Mouse (Mus musculus) midbrain, embryonic 16.5 days (tissue): Measurements from ENCODE around the gene Cd37. TPM values are rescaled to one million over a fixed set of nuclear protein-coding genes. Genes with fewer than 3 reads are reported as not detected.
A peak's percentile ranks its signal among the peaks of the same experiment; 100 is the strongest.
"Not testable (repeated sequence)": the region's sequence is repeated elsewhere in the genome, so short reads cannot be mapped to it uniquely, and the experiment has no call there.

ENCODE experiments used
- ATAC-seq: fragments of 200-750 bp; cut with Nextera tagmentation; 2 replicates; pipeline ENCODE4 v1.8.0; 2017; ENCODE audit warnings: moderate TSS enrichment
- H3K27ac ChIP-seq: fragments of 300-500 bp; sonication (generic); 2 replicates; pipeline ENCODE4 v1.5.1; 2014; ENCODE audit warnings: mild to moderate bottlenecking, low read length, mixed read lengths
- H3K27me3 ChIP-seq: fragments of 300-500 bp; sonication (generic); 2 replicates; pipeline ENCODE4 v1.6.1; 2014; ENCODE audit warnings: low read depth, low read length, mixed read lengths; ENCODE audit not compliant: control insufficient read depth, insufficient read depth
- H3K36me3 ChIP-seq: fragments of 300-500 bp; sonication (generic); 2 replicates; pipeline ENCODE4 v1.6.1; 2014; ENCODE audit warnings: mild to moderate bottlenecking, low read length, moderate library complexity, mixed read lengths; ENCODE audit not compliant: control insufficient read depth, insufficient read depth
- H3K4me1 ChIP-seq: fragments of 300-500 bp; sonication (generic); 2 replicates; pipeline ENCODE4 v1.6.1; 2014; ENCODE audit warnings: mild to moderate bottlenecking, low read length, mixed read lengths; ENCODE audit not compliant: control insufficient read depth, insufficient read depth
- H3K4me2 ChIP-seq: fragments of 300-500 bp; sonication (generic); 2 replicates; pipeline ENCODE4 v1.6.1; 2014; ENCODE audit warnings: mild to moderate bottlenecking, low read length, mixed read lengths
- H3K4me3 ChIP-seq: fragments of 300-500 bp; sonication (generic); 2 replicates; pipeline ENCODE4 v1.5.1; 2014; ENCODE audit warnings: low read depth, mild to moderate bottlenecking, low read length, moderate library complexity, mixed read lengths
- H3K9ac ChIP-seq: fragments of 300-500 bp; sonication (generic); 2 replicates; pipeline ENCODE4 v1.6.1; 2014; ENCODE audit warnings: low read depth, low read length, mixed read lengths
- H3K9me3 ChIP-seq: fragments of 300-500 bp; sonication (generic); replicated peaks from 2 replicates; pipeline ENCODE4 v1.6.1; 2014; ENCODE audit warnings: mild to moderate bottlenecking, low read length, mixed read lengths; ENCODE audit not compliant: control insufficient read depth, poor library complexity, severe bottlenecking
- WGBS: fragments of 180-500 bp; shearing (Covaris S2); extraction: QIAGEN DNeasy Blood & Tissue Kit; methylation state at CpG from one replicate; pipeline ENCODE4 v1.1.7; 2014; 5-methylcytosine and 5-hydroxymethylcytosine counted together
- polyA plus RNA-seq: library from polyadenylated mRNA; unstranded; fragments of >200 nt; fragmentation: Nextera tagmentation; extraction: Ambion mirVana; gene quantifications from 2 replicates; pipeline ENCODE4 v1.2.1, GENCODE M21; 2015

The Cd37 gene
- polyA plus RNA-seq, 1 experiment from 2014 or later, result 1.3 TPM

DNA sequence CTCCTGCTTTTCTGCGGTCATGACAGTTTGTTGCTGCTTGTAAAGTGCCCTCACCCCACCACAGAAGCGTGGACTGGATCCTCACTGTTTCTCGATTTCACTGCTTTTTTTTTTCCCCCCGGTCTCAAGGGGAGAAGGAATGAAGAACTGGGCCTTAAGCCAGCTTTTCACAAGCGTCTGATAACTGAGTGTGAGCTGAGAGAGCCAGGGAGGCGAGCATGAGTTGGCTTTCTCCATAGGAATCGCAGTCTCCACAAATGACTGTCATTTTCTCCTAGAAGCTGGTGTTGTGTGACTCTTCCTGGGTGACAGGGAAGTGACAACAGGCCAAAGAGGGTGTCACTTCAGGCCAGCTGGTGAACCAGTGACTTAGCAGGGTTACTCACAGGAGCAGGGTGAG is 23.4 kb upstream of the Cd37 start:
- H3K4me1 ChIP-seq, result no peaks in the 10 kb centered on the region
- H3K9ac ChIP-seq, result no peak overlapping the region
- H3K27ac ChIP-seq, result no peak overlapping the region
- H3K4me3 ChIP-seq, result no peak overlapping the region
- H3K4me2 ChIP-seq, result no peak overlapping the region
- no peaks in the 10 kb centered on the region for H3K27me3 ChIP-seq
- WGBS, result 63% methylated on average over 7 of the region's 7 CpGs
- no peaks in the 10 kb centered on the region for H3K9me3 ChIP-seq
- H3K36me3 ChIP-seq, result no peaks in the 10 kb centered on the region
- no peak for ATAC-seq

GRCm38 (mm10) chr7:45259281-45259680 is 20.4 kb upstream of the Cd37 start:
- no peak overlapping the region for H3K9ac ChIP-seq
- 88% methylated on average over 8 of the region's 8 CpGs for WGBS
- no peak overlapping the region for H3K27ac ChIP-seq
- no peak overlapping the region for H3K4me2 ChIP-seq
- H3K27me3 ChIP-seq, result no peaks in the 10 kb centered on the region
- no peaks in the 10 kb centered on the region for H3K4me1 ChIP-seq
- no peaks in the 10 kb centered on the region for H3K9me3 ChIP-seq
- H3K36me3 ChIP-seq, result no peaks in the 10 kb centered on the region
- no peak overlapping the region for H3K4me3 ChIP-seq
- ATAC-seq, result no peak

- no peak overlapping the region for H3K9ac ChIP-seq
- H3K4me1 ChIP-seq, result no peaks in the 10 kb centered on the region
- H3K4me2 ChIP-seq, result no peak overlapping the region
- H3K9me3 ChIP-seq, result no peaks in the 10 kb centered on the region
- 55% methylated on average over 11 of the region's 11 CpGs for WGBS
- H3K4me3 ChIP-seq, result no peak overlapping the region
- H3K36me3 ChIP-seq, result no peaks in the 10 kb centered on the region
- no peak overlapping the region for H3K27ac ChIP-seq
- no peaks in the 10 kb centered on the region for H3K27me3 ChIP-seq
- no peak for ATAC-seq
Measured at GRCm38 (mm10) chr7:45257063-45257840, 18.3 kb upstream of the Cd37 start.

GRCm38 (mm10) chr7:45255822-45256221 is 16.9 kb upstream of the Cd37 start:
- not testable (repeated sequence) for H3K4me3 ChIP-seq, ATAC-seq
- WGBS, result 81% methylated on average over 5 of the region's 7 CpGs

GRCm38 (mm10) chr7:45253806-45254205 is 14.9 kb upstream of the Cd37 start:
- Histone ChIP-seq H3K4me2 (no peak overlapping the region), H3K9ac (no peak overlapping the region), H3K4me1 (no peaks in the 10 kb centered on the region), H3K4me3 (no peak overlapping the region), H3K27ac (no peak overlapping the region), H3K27me3 (no peaks in the 10 kb centered on the region), H3K36me3 (no peaks in the 10 kb centered on the region), H3K9me3 (no peaks in the 10 kb centered on the region)
- ATAC-seq, result no peak
- WGBS, result 92% methylated on average over 8 of the region's 8 CpGs

More at GRCm38 (mm10) chr7:45255822-45256221, 16.9 kb upstream of the Cd37 start:
- not testable (repeated sequence) for H3K9ac ChIP-seq, H3K4me1 ChIP-seq, H3K27me3 ChIP-seq, H3K27ac ChIP-seq, H3K9me3 ChIP-seq, H3K4me2 ChIP-seq, H3K36me3 ChIP-seq

GRCm38 (mm10) chr7:45247666-45248065 is 8.8 kb upstream of the Cd37 start:
- WGBS, result 42% methylated on average over 3 of the region's 3 CpGs
- Histone ChIP-seq H3K27ac (no peak overlapping the region), H3K36me3 (no peaks in the 10 kb centered on the region), H3K27me3 (no peaks in the 10 kb centered on the region), H3K4me1 (no peaks in the 10 kb centered on the region), H3K9ac (no peak overlapping the region), H3K4me3 (no peak overlapping the region), H3K4me2 (no peak overlapping the region), H3K9me3 (no peaks in the 10 kb centered on the region)
- ATAC-seq, result no peak

DNA sequence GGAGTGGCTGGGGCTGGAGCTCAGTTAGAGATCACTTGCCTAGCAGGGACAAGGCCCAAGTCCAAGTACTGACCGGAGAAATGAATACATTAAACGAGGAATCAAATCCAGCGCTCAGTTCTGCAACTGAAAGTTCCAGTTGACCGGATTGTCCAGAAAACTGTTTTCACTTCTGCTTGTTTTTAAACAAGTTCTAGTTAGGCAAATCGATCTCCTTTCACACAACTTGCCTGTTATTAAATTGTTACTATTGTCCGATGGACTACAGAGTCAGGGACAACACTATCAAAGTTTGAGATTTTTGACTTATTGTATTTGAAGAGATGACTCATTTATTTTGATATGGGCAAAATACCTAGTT is 2.5 kb upstream of the Cd37 start:
- ATAC-seq, result no peak
- H3K27ac ChIP-seq, result no peak overlapping the region
- no peaks in the 10 kb centered on the region for H3K36me3 ChIP-seq
- H3K4me1 ChIP-seq, result peaks cover 8% of the 10 kb centered on the region; the same call in 1 of the 2 replicates
- WGBS, result 79% methylated on average over 6 of the region's 6 CpGs
- H3K9me3 ChIP-seq, result no peaks in the 10 kb centered on the region
- peak overlapping the region; percentile 68 for H3K9ac ChIP-seq
- H3K27me3 ChIP-seq, result peaks cover 18% of the 10 kb centered on the region
- H3K4me2 ChIP-seq, result peak overlapping the region; percentile 87
- H3K4me3 ChIP-seq, result peak overlapping the region; percentile 46

- Histone ChIP-seq H3K4me1 (peaks cover 8% of the 10 kb centered on the region; the same call in 1 of the 2 replicates), H3K4me3 (peak within 1 kb of the TSS; percentile 46), H3K9ac (peak within 1 kb of the TSS; percentile 68), H3K36me3 (no peaks in the 10 kb centered on the region), H3K27ac (no peak within 1 kb of the TSS), H3K9me3 (no peaks in the 10 kb centered on the region), H3K4me2 (peak within 1 kb of the TSS; percentile 87), H3K27me3 (peaks cover 19% of the 10 kb centered on the region)
- peak; percentile 64 for ATAC-seq
- WGBS, result 9% methylated on average over 49 of the region's 53 CpGs
Measured at GRCm38 (mm10) chr7:45240633-45241388, 1.9 kb upstream of the Cd37 start, which contains the start of gene Slc6a16. Gene Slc6a16, plus strand, starts transcription at chr7:45241085.

DNA sequence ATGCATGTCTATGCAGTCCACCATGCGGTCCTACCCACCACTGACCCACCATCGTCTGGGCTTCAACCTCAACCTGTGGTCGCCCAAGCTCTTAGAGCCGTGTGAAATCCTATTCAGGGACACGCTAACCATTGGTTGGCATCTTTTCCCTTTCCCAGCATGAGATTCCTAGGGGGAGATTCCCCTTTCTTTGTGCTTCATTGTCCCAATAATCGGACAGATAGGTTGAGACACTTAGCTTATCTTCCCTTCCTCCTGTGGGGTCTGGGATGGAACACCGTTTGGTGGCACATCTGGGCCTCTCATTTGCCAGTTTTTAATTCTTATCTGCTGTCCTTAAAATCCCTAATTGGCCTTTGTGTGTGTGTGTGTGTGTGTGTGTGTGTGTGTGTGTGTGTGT is 1.2 kb upstream of the Cd37 start:
- peak overlapping the region; percentile 87; the same call in 1 of the 2 replicates for H3K4me2 ChIP-seq

More for the DNA sequence above, 1.2 kb upstream of the Cd37 start:
- no peak overlapping the region for H3K9ac ChIP-seq
- H3K36me3 ChIP-seq, result no peaks in the 10 kb centered on the region
- no peaks in the 10 kb centered on the region for H3K9me3 ChIP-seq
- no peak overlapping the region for H3K4me3 ChIP-seq
- H3K27ac ChIP-seq, result no peak overlapping the region
- peaks cover 10% of the 10 kb centered on the region; the same call in 1 of the 2 replicates for H3K4me1 ChIP-seq
- ATAC-seq, result no peak
- peaks cover 20% of the 10 kb centered on the region for H3K27me3 ChIP-seq
- 54% methylated on average over 7 of the region's 7 CpGs for WGBS
